Mouse (Mus musculus) adrenal gland (tissue): ENCODE measurements around the gene Khsrp.

Experiments used
- intact Hi-C: fragments of 180-260 bp; cut with DNase I; formaldehyde crosslinking; loops from one replicate; pipeline ENCODE4 v1.15.1; 2025

Gene Khsrp

GRCm38 (mm10) chr17:56989467-56990114 lies 41.7 kb downstream of the Khsrp start:
- intact Hi-C loops, result loop anchor here (10.0 kb wide), 1 partner anchor 345 kb away; no protein-coding TSS in a partner anchor

GRCm38 (mm10) chr17:56988921-56989430 lies 42.3 kb downstream of the Khsrp start:
- intact Hi-C loops, result no loop called here

- intact Hi-C loops, result no loop called here
Measured at GRCm38 (mm10) chr17:56988441-56988840, 42.9 kb downstream of the Khsrp start.

GRCm38 (mm10) chr17:56986105-56986805 lies 45.1 kb downstream of the Khsrp start:
- intact Hi-C loops, result no loop called here

- intact Hi-C loops, result no loop called here
Measured at GRCm38 (mm10) chr17:56985656-56986055, 45.7 kb downstream of the Khsrp start.

GRCm38 (mm10) chr17:56984886-56985285 lies 46.4 kb downstream of the Khsrp start:
- intact Hi-C loops, result no loop called here

- intact Hi-C loops, result no loop called here
Measured at GRCm38 (mm10) chr17:56982013-56982412, 49.3 kb downstream of the Khsrp start, which contains the start of gene Acer1. Acer1 (minus strand) TSS chr17:56982126.

GRCm38 (mm10) chr17:56981049-56981448 lies 50.3 kb downstream of the Khsrp start:
- intact Hi-C loops, result no loop called here

GRCm38 (mm10) chr17:56979524-56979923 lies 51.8 kb downstream of the Khsrp start:
- intact Hi-C loops, result no loop called here

GRCm38 (mm10) chr17:56976531-56977390 lies 54.6 kb downstream of the Khsrp start:
- intact Hi-C loops, result no loop called here

- intact Hi-C loops, result no loop called here
Measured at GRCm38 (mm10) chr17:56975391-56975790, 55.9 kb downstream of the Khsrp start.

GRCm38 (mm10) chr17:56974708-56975240 lies 56.5 kb downstream of the Khsrp start:
- intact Hi-C loops, result no loop called here

- intact Hi-C loops, result no loop called here
Measured at GRCm38 (mm10) chr17:56973956-56974707, 57.2 kb downstream of the Khsrp start.
